Mouse (Mus musculus): Measurements from ENCODE around the gene Det1.

Gene Det1

DNA sequence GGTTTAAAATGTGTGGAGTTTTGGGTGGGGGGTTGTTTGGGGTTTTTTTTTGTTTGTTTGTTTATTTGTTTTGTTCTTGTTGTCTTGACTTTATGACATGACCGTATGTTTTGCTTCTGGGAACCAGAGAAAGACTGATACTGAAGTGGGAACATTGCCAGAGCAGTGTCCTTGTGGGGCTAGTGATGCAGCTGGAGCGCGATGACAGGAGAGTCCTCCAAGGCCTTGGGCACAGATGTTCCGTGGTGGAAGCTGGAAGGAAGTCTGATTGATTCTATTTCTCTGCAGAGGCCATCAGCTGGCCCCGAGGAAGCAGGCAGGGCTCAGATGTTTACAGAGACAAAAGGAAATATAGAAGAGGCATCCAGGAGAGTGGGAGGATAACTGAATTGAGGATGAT is 61.2 kb downstream of the Det1 start:
- no peak for DNase-seq (ENCODE audit: low read depth, low spot score)

DNA sequence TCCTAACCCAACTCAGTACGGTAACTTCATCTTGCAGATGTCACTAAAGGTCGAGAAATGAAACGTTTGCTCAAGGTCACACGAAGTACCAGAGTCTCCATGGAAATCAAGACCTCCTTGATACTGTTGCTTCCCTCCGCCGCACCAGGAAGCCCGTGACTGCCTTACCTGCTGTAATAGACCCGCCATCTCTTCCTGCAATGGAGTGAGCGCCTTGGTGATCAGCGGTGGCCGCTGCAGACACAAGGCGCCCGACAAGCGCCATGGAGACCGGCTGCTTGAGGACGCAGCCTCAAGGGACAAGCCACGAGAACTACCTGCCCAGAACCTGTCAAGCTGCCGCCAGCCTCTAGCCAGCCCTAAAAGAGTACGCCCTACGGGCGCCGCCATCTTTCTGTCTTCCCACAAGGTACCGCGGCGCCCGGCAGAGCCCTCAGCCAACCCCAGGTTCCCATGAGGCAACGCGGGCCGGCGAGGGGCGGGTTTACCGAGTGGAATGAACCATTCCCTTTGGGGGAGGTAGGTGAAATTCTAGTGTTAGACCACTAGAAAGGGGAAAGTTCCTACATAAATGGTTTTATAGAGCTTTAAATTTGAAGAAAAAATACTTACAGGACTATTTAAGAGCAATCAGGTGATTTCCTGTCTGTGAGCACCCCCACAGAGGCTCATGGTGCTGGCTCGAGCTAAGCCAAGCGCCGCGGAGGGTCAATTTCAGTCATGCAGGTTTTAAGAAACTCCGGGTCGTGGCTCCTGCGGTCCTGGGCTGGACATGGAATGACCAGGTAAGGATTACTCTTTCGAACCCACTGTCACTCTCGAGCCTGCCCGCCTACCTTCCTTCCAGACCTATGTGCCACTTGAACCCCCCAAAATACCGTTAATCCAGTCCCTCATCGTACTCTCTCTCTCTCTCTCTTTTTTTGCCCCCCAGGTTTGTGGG is 64.2 kb downstream of the Det1 start, which contains the start of the genes Mrps11 and Mrpl46:
Gene Mrps11, plus strand, starts transcription at position 481 of the 943 bp plus-strand sequence.
Gene Mrpl46, minus strand, starts transcription at position 893 of the 943 bp plus-strand sequence.
- peak; percentile 92 for DNase-seq (ENCODE audit: low read depth, low spot score)

DNA sequence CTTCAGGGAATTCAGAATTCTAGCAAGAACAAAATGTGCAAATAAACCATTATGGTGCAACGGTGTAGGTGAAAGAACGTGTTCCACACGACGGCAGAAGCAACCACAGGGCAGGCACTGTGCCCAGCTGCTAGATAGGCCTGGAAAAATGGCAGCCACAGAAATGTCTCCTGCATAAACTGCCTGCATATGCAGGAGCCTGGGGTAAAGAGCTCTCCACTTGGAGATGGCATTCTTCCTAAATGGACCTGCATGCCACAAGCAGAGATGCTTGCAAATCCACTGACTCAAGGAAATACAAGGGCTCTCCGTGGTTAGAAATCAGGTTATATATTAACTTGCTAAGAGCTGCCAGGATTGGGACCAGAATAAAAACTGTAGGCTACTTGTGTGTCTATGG is 68.3 kb downstream of the Det1 start:
- DNase-seq (ENCODE audit: low read depth, low spot score) = no peak
